Mouse (Mus musculus): ENCODE results near the gene Sgca.
A peak's percentile ranks its signal among the peaks of the same experiment; 100 is the strongest.

Gene Sgca

GRCm38 (mm10) chr11:94943054-94943453 is 33.1 kb downstream of the Sgca start:
- DNase-seq (ENCODE audit: low spot score): no peak

GRCm38 (mm10) chr11:94942282-94943023 is 33.7 kb downstream of the Sgca start:
- no peak for DNase-seq (ENCODE audit: low spot score)

GRCm38 (mm10) chr11:94941776-94942175 is 34.4 kb downstream of the Sgca start:
- DNase-seq (ENCODE audit: low spot score): no peak

GRCm38 (mm10) chr11:94941121-94941520 is 35.0 kb downstream of the Sgca start:
- DNase-seq (ENCODE audit: low spot score): no peak

GRCm38 (mm10) chr11:94939280-94939679 is 36.8 kb downstream of the Sgca start:
- DNase-seq (ENCODE audit: low spot score): peak; percentile 72

- DNase-seq (ENCODE audit: low spot score): no peak
Observed at GRCm38 (mm10) chr11:94938296-94938695, 37.8 kb downstream of the Sgca start.

GRCm38 (mm10) chr11:94937787-94938186 is 38.3 kb downstream of the Sgca start:
- DNase-seq (ENCODE audit: low spot score): no peak

- no peak for DNase-seq (ENCODE audit: low spot score)
Observed at GRCm38 (mm10) chr11:94937335-94937781, 38.8 kb downstream of the Sgca start.

- DNase-seq (ENCODE audit: low spot score): peak; percentile 89
Observed at GRCm38 (mm10) chr11:94936851-94937295, 39.3 kb downstream of the Sgca start.

GRCm38 (mm10) chr11:94936045-94936444 is 40.1 kb downstream of the Sgca start, which contains the start of gene Col1a1:
TSS of gene Col1a1 (plus strand) at chr11:94936224.
- peak; percentile 68 for DNase-seq (ENCODE audit: low spot score)

- no peak for DNase-seq (ENCODE audit: low spot score)
Observed at GRCm38 (mm10) chr11:94934526-94934925, 41.6 kb downstream of the Sgca start.

GRCm38 (mm10) chr11:94933584-94933983 is 42.5 kb downstream of the Sgca start:
- DNase-seq (ENCODE audit: low spot score): no peak

- no peak for DNase-seq (ENCODE audit: low spot score)
Observed at GRCm38 (mm10) chr11:94930151-94930550, 46.0 kb downstream of the Sgca start.

GRCm38 (mm10) chr11:94929599-94929998 is 46.5 kb downstream of the Sgca start:
- no peak for DNase-seq (ENCODE audit: low spot score)

- peak; percentile 88 for DNase-seq (ENCODE audit: low spot score)
Observed at GRCm38 (mm10) chr11:94928820-94929219, 47.3 kb downstream of the Sgca start.

GRCm38 (mm10) chr11:94927771-94928291 is 48.3 kb downstream of the Sgca start:
- DNase-seq (ENCODE audit: low spot score): no peak

GRCm38 (mm10) chr11:94926431-94926830 is 49.7 kb downstream of the Sgca start:
- DNase-seq (ENCODE audit: low spot score): no peak

- no peak for DNase-seq (ENCODE audit: low spot score)
Observed at GRCm38 (mm10) chr11:94924977-94925376, 51.1 kb downstream of the Sgca start.

- no peak for DNase-seq (ENCODE audit: low spot score)
Observed at GRCm38 (mm10) chr11:94920996-94921401, 55.1 kb downstream of the Sgca start.

GRCm38 (mm10) chr11:94917717-94918116 is 58.4 kb downstream of the Sgca start:
- no peak for DNase-seq (ENCODE audit: low spot score)

- DNase-seq (ENCODE audit: low spot score): no peak
Observed at GRCm38 (mm10) chr11:94916477-94916876, 59.6 kb downstream of the Sgca start.

GRCm38 (mm10) chr11:94915675-94916403 is 60.3 kb downstream of the Sgca start:
- no peak for DNase-seq (ENCODE audit: low spot score)

Data from ovary, postnatal 14 days (tissue).